10 mouse cellular contexts compared by ENCODE assay signal in genomic region chr2:92727241-92727640, GRCm38 (mm10).
A peak's percentile ranks its signal among the peaks of the same experiment; 100 is the strongest.
DNase-seq lines count a peak whose midpoint lies in the region; ATAC-seq lines count a peak whose summit lies in the region.
"Had no signal": no experiment of that assay in that cellular context is flagged by ENCODE, and none has a peak within 500 bp of the region (broad histone marks: within the 10 kb centered on the region; RNA-seq: fewer than 3 reads in every experiment).

No protein-coding gene starts in this region.

- 0 out of 2 replicates have a peak, but pooled peaks have one; percentile 41 for ATAC-seq in heart, embryonic 15.5 days (replicated peaks; ENCODE audit: insufficient number of reproducible peaks, insufficient read depth, low FRiP score, low read depth)
- no peak for ATAC-seq in hindbrain, embryonic 14.5 days (ENCODE audit: low FRiP score)
- ATAC-seq in intestine, embryonic 16.5 days = no peak

- no peak overlapping the region for H3K27ac ChIP-seq in heart, embryonic 15.5 days
- peak overlapping the region; percentile 76 for H3K27ac ChIP-seq in hindbrain, embryonic 14.5 days
- H3K27ac ChIP-seq in intestine, embryonic 16.5 days (ENCODE audit: low read length) = no peak overlapping the region
- H3K27ac ChIP-seq: kidney, postnatal 0 days had no signal

- no peaks in the 10 kb centered on the region for H3K36me3 ChIP-seq in heart, embryonic 15.5 days
- H3K36me3 ChIP-seq in hindbrain, embryonic 14.5 days (replicated peaks; ENCODE audit: control insufficient read depth, insufficient read depth) = no peaks in the 10 kb centered on the region
- no peaks in the 10 kb centered on the region for H3K36me3 ChIP-seq in intestine, embryonic 16.5 days (ENCODE audit: control insufficient read depth, insufficient read depth, low read length)

- H3K4me3 ChIP-seq in heart, embryonic 15.5 days = no peak overlapping the region
- H3K4me3 ChIP-seq in hindbrain, embryonic 14.5 days (replicated peaks; ENCODE audit: low read length) = no peak overlapping the region
- no peak overlapping the region for H3K4me3 ChIP-seq in intestine, embryonic 16.5 days (ENCODE audit: low read length)

- H3K4me2 ChIP-seq in heart, embryonic 15.5 days = no peak overlapping the region
- no peak overlapping the region for H3K4me2 ChIP-seq in hindbrain, embryonic 14.5 days (replicated peaks)
- no peak overlapping the region for H3K4me2 ChIP-seq in intestine, embryonic 16.5 days (ENCODE audit: low read depth, low read length)

- H3K9ac ChIP-seq in heart, embryonic 15.5 days = no peak overlapping the region
- no peak overlapping the region for H3K9ac ChIP-seq in hindbrain, embryonic 14.5 days
- H3K9ac ChIP-seq in intestine, embryonic 16.5 days (ENCODE audit: low read depth, low read length) = no peak overlapping the region

- 0 out of 2 replicates have a peak, but pooled peaks cover under 1% of the 10 kb centered on the region for H3K9me3 ChIP-seq in heart, embryonic 15.5 days (replicated peaks)
- no peaks in the 10 kb centered on the region for H3K9me3 ChIP-seq in hindbrain, embryonic 14.5 days (ENCODE audit: control insufficient read depth, low read length)
- H3K9me3 ChIP-seq in intestine, embryonic 16.5 days (ENCODE audit: control insufficient read depth, low read length) = no peaks in the 10 kb centered on the region

- 74% methylated on average over 2 of the region's 2 CpGs for WGBS in heart, embryonic 15.5 days
- 90% methylated on average over 2 of the region's 2 CpGs for WGBS in hindbrain, embryonic 14.5 days
- WGBS in intestine, embryonic 16.5 days = 79% methylated on average over 2 of the region's 2 CpGs

- H3K4me1 ChIP-seq in heart, embryonic 15.5 days (replicated peaks) = peaks cover 14% of the 10 kb centered on the region
- H3K4me1 ChIP-seq in hindbrain, embryonic 14.5 days (replicated peaks; ENCODE audit: control insufficient read depth, insufficient read depth, low read length) = peaks cover 22% of the 10 kb centered on the region
- H3K4me1 ChIP-seq in intestine, embryonic 16.5 days (ENCODE audit: control insufficient read depth, insufficient read depth, low read length) = no peaks in the 10 kb centered on the region

- DNase-seq in heart, adult 11 months = no peak
- DNase-seq in ovary, adult 18-20 months (ENCODE audit: low spot score) = peak; percentile 33
- no peak for DNase-seq in ovary, postnatal 14 days (ENCODE audit: low spot score)
- DNase-seq in hindbrain, embryonic 14.5 days (ENCODE audit: low spot score) = no peak
- DNase-seq in spleen, adult 12 weeks (ENCODE audit: low spot score) = no peak
- DNase-seq: lung, adult 18-20 months; right cerebral cortex, postnatal 25 days had no signal

- H3K27me3 ChIP-seq in heart, embryonic 15.5 days = no peaks in the 10 kb centered on the region
- no peaks in the 10 kb centered on the region for H3K27me3 ChIP-seq in hindbrain, embryonic 14.5 days (ENCODE audit: control insufficient read depth, insufficient read depth, low read length)
- no peaks in the 10 kb centered on the region for H3K27me3 ChIP-seq in intestine, embryonic 16.5 days (replicated peaks; ENCODE audit: control insufficient read depth, insufficient read depth, low read length)
